Mouse (Mus musculus) frontal cortex, postnatal 36 days (tissue): ENCODE data around the gene Grem2.
A peak's percentile ranks its signal among the peaks of the same experiment; 100 is the strongest.

Source experiments
- DNase-seq, 2 experiments: peaks; one replicate each; pipeline ENCODE4 v3.0.0; 2022; ENCODE audit warnings: low spot score in 2 of 2

Gene Grem2

GRCm38 (mm10) chr1:174921298-174921955 is at the start of gene Grem2:
Grem2 (minus strand) TSS chr1:174921819.
- peak; percentile 70 to 81 for DNase-seq

DNA sequence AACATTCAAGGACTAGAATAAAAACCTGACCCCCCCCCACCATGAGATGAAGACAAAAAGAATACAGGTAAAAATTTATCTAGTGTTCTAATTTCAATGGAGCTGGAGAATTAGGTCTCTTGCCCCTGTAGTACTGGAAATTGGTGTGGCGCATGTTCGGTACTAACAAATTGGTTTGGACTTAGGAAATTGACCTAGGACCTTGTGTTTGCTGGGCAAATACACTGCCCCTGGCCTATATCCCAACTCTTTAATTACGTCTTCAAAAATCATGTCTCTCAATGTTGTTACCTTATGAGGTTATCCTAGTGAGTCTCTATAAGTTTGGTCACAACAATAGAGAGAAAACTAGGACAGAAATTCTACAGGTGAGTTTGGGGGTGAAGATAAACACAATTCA is 38.2 kb upstream of the Grem2 start:
- no peak for DNase-seq

GRCm38 (mm10) chr1:174931003-174931619 is 9.5 kb upstream of the Grem2 start:
- DNase-seq: no peak

- peak in 1 of 2 experiments; percentile 35 for DNase-seq
These were observed 8.0 kb upstream of the Grem2 start for GRCm38 (mm10) chr1:174929459-174930181.

- DNase-seq: no peak
These were observed 2.7 kb downstream of the Grem2 start for GRCm38 (mm10) chr1:174918949-174919348.

DNA sequence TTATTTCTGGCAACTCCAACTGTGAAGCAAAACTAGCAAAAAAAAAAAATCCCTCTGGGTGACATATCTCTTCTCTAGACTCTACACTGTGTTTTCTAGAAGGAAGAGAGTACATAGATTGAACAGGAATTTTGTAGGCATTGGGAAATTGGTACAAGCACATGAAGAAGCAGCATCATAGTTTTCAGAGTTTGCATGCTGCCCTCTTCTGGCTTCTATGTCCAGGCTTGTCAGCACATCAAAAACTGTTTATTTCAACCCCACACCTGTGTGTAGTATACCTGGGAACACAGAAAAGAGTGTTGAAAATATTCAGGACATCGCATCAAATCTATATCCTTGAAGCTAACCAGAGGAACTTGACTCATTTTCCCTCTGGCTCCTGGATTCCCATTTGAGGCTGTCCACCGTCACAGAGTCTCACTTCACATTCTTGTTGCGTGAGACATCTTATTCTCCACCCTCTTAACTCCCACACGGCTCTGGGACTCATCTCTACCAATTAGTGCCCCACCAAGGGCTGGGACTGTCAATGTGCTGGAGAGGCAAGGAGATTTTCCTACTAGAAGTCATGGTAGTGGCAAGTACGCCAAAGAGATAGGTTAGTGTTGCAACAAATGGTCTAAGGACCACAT is 3.3 kb downstream of the Grem2 start:
- peak in 1 of 2 experiments; percentile 21 for DNase-seq

- DNase-seq: peak in 1 of 2 experiments; percentile 20
These were observed 11.8 kb downstream of the Grem2 start for GRCm38 (mm10) chr1:174909834-174910233.

DNA sequence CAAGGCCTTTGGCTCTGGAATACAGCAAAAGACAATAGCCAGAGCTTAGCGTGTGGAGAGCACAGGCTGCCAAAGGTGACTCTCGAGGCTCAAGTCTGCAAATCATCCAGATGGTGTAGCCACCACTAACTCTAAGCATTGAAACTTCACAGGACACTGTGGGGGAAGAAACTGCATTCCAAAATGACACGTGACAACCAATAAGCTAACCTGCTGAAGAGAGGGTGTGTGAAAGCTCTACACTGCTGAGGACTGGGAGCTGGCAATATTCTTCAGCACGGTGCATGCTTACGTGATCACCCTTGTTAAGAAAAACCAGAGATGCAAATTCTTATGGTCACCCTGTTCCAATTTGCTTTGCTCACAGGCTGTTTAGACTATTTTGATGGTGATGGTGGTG is 13.4 kb downstream of the Grem2 start:
- no peak for DNase-seq

DNA sequence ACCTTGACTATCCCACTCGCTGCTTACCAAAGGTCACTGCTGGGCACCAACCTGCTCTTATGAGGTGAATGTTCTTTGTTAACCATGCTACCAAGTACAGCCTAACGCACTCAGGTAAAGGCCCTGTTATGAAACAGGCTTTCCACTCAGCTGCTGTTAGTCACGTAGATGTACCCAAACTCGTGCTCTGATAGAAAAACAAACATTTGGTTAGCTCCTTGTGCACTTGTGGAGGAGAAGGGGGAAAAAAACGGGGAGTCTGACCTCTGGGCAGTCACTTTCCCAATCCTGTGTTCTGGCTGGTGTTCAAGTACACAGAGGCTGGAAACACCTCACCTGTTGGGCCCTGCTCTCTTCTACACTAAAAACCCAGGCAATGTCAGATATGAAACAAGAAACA is 14.0 kb downstream of the Grem2 start:
- no peak for DNase-seq

DNA sequence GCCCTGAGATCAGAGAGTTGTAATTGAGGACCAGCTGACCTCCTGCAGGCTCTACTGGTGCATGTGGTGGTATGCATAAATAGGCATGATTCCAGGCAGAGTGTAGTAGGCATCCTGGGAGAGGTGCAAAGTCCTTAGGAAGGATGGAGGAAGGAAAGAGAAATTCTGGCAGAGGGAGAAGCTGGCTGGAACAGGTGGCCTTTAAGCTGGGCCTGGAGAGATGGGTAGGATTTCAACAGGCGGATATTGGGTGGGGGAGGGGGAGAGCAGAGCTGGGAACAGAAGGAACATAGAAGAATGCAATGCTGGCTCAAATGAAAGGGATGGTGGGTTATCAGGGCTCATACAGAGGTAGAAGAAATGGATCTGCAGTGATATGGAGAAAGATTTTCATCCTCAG is 18.9 kb downstream of the Grem2 start:
- DNase-seq: no peak

- DNase-seq: no peak
These were observed 29.1 kb downstream of the Grem2 start for GRCm38 (mm10) chr1:174892471-174892870.

DNA sequence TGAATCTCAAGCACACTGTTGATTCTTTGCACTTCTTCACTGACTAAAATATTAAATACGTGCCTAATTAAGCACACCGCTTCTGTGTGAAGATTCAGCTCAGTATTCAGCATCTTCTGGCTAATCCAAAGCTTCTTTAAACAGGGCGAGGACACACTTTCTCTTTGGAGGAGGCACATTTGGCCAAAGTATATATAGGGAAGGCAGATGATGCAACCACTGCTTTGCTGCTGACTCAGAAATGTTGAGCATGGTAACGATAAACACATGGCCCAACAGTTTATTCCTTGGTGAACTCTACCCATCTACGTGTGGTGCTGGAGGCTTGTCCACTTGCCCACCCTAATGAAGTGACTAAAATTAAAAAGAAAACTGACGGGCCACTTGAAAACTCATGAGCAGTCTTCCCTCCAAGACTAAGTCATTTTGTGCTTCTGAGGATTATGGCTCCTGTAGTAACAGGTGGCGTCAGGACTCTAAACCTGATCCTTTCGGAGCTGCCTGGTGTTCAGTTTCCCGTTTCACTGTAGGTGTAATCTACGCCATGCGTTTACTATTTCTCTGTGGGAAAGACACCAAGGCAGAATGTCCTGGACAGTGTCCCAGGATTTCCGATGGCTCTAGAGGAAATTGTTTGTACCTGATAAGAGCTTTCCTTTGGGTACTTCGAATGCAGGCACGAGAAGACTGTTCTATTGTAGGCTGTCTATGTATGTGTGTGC is 32.8 kb downstream of the Grem2 start:
- no peak for DNase-seq

- DNase-seq: no peak
These were observed 33.5 kb downstream of the Grem2 start for GRCm38 (mm10) chr1:174888073-174888472.

DNA sequence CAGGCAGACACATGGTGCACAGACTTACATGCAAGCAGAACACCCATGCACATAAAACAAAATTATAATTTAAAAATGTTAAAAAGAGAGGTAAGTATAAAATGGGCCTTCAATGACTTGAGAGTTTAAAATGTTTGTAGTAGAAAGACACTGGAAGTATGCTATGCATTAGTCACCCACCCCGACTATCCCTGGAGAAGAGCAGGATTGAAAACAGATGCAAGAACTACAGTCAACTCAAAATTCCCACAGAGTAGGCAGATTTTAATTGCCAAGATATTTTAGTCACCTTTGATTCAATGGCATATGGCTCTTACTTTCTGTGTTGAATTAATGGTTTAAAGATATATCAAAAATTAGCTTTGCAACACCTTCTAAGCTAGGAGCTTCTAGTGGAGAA is 39.1 kb downstream of the Grem2 start:
- no peak for DNase-seq

DNA sequence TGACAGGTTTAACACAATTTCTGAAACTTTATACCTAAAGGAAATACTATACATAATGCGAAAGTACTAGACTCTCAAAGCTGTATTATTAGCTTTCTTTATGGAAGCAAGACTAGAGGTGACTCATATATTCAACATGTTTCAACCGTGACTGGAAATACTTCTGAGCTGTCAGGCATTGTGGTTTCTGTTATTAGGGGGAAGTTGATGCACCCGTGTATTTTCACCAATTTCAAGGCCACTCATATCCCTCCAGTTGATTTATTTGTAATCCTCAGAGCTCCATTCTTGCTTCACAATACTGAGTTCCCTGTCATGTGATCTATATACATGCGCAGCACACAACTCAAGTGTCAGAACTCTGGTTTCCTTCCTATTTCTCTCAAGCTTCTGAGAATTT is 46.4 kb downstream of the Grem2 start:
- DNase-seq: no peak

- no peak for DNase-seq
These were observed 61.1 kb downstream of the Grem2 start for GRCm38 (mm10) chr1:174860407-174861118.

GRCm38 (mm10) chr1:174856188-174856587 is 65.4 kb downstream of the Grem2 start:
- no peak for DNase-seq

- no peak for DNase-seq
These were observed 76.8 kb downstream of the Grem2 start for GRCm38 (mm10) chr1:174844786-174845185.

DNA sequence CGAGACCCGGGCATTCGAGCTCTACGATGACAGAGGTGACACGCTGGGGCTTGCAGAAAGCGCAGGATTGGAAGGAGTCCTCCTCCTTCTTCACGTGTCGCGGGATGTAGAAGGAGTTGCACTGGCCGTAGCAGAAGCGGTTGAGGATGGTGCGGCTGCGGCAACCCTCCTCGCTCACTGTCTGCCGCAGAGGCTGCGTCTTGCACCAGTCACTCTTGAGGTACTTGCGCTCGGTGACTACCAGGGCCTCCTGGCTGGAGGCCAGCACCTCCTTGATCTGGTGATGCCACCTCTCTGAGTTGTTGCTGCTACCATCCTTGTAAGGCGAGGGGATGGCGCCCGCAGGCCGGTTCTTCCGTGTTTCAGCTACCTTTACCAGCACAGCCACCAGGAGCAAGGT is 84.8 kb downstream of the Grem2 start:
- no peak for DNase-seq

DNA sequence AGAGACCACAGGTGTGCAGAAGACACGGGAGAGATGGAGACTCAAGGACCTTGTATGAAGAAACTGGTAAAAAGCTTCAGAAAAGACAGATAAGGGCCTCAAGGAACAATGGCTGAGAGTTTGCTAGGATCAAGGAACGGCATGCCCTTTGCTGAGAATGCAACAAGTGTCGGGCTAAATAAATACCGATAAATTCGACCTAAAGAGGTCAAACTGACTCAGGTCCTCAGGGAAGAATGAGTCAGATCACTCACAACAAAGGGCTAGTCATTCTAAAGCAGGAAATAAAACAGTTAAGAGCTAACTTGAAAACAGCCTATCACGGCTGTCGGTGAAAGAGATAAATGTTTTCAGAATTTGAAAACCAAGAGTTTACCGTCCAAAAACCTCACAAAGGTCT is 95.1 kb downstream of the Grem2 start:
- DNase-seq: no peak

DNA sequence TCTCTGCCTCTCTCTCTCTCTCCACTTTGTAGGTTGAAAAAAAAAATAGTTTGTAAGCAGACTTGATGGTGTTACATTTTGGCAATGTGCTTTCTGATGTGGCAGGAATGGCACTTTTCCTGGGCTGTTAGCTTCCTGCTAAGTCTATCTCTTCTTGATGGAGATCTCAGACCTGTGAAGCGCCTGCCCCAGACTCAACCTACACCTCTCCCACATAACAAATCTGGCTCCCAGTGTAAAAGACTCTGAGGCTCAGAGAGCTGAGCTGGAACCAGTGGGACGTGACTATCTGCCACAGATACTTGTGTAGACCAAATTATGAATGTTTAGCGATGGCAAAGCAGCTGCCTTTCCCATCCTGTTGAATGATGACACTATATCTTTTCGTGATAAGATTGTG is 109.8 kb downstream of the Grem2 start:
- DNase-seq: peak; percentile 46 to 57
